11 mouse cellular contexts compared by ENCODE assay signal in the genomic region with DNA sequence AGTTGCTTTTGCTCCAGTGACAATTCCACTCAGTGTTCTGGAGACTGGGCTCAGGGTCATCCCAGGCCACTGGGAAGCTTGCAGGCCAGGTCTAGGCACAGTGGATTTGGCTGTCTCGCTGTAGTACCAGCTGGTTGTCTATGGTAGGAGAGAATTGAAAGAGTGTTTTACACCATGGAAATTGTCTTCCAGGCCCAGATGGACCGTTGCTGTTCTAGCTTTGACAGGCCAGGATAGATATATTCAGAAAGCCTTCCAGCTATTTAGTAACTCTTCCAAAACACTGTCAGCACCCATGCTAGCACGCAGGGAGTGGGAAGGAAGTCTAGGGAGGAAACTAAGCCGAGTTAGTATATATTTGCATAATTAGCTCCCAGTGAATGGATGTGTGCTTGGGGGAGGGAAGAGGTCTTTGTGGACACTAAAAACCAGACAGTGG.
DNase-seq lines count a peak whose midpoint lies in the region; ATAC-seq lines count a peak whose summit lies in the region.
"Had no signal": no experiment of that assay in that cellular context is flagged by ENCODE, and none has a peak within 500 bp of the region (broad histone marks: within the 10 kb centered on the region; RNA-seq: fewer than 3 reads in every experiment).

No protein-coding gene starts in this region.

- no peaks in the 10 kb centered on the region for H3K36me3 ChIP-seq in embryonic facial prominence, embryonic 14.5 days (ENCODE audit: control insufficient read depth, insufficient read depth, low read length)
- H3K36me3 ChIP-seq in embryonic facial prominence, embryonic 10.5 days (replicated peaks), result no peaks in the 10 kb centered on the region
- no peaks in the 10 kb centered on the region for H3K36me3 ChIP-seq in midbrain, embryonic 14.5 days (ENCODE audit: control insufficient read depth, insufficient read depth, low read length)
- H3K36me3 ChIP-seq: embryonic facial prominence, embryonic 12.5 days had no signal

- DNase-seq in embryonic facial prominence, embryonic 14.5 days (ENCODE audit: low spot score), result peak; percentile 63
- no peak for DNase-seq in embryonic facial prominence, embryonic 10.5 days (ENCODE audit: low spot score)
- peak; percentile 39 to 54 for DNase-seq in heart, adult 9 months (ENCODE audit: low spot score in 2 of 2)
- peak; percentile 40 for DNase-seq in layer of hippocampus, adult 9-10 months (ENCODE audit: low spot score)
- DNase-seq in midbrain, embryonic 14.5 days, result peak; percentile 40
- no peak for DNase-seq in spleen, postnatal 36 days (ENCODE audit: low spot score in 2 of 2)
- DNase-seq in kidney, postnatal 36 days, result no peak
- no peak for DNase-seq in retina, embryonic 14.5 days (ENCODE audit: low spot score)
- DNase-seq: liver, postnatal 0 days had no signal

- WGBS in embryonic facial prominence, embryonic 14.5 days, result 42% methylated on average over 4 of the region's 4 CpGs
- WGBS in embryonic facial prominence, embryonic 10.5 days, result 62% methylated on average over 4 of the region's 4 CpGs
- 28% methylated on average over 4 of the region's 4 CpGs for WGBS in midbrain, embryonic 14.5 days

- no peak overlapping the region for H3K4me2 ChIP-seq in embryonic facial prominence, embryonic 14.5 days (ENCODE audit: low read depth, low read length)
- no peak overlapping the region for H3K4me2 ChIP-seq in midbrain, embryonic 14.5 days (ENCODE audit: low read length)
- H3K4me2 ChIP-seq: embryonic facial prominence, embryonic 12.5 days had no signal

- no peak overlapping the region for H3K9ac ChIP-seq in embryonic facial prominence, embryonic 14.5 days (ENCODE audit: low read depth, low read length)
- H3K9ac ChIP-seq in midbrain, embryonic 14.5 days (replicated peaks; ENCODE audit: low read length), result no peak overlapping the region
- H3K9ac ChIP-seq: embryonic facial prominence, embryonic 12.5 days; liver, postnatal 0 days had no signal

- ATAC-seq in embryonic facial prominence, embryonic 14.5 days (ENCODE audit: low read depth), result peak; percentile 41; the same call in 1 of the 2 replicates
- peak; percentile 46; the same call in 1 of the 2 replicates for ATAC-seq in midbrain, embryonic 14.5 days (ENCODE audit: low FRiP score, low TSS enrichment)
- ATAC-seq: intestine, postnatal 0 days; liver, postnatal 0 days had no signal

- H3K4me1 ChIP-seq in embryonic facial prominence, embryonic 14.5 days (ENCODE audit: control insufficient read depth, insufficient read depth, low read length), result no peaks in the 10 kb centered on the region
- H3K4me1 ChIP-seq in embryonic facial prominence, embryonic 10.5 days, result 0 out of 2 replicates have a peak, but pooled peaks cover under 1% of the 10 kb centered on the region
- no peaks in the 10 kb centered on the region; the same call in 1 of the 2 replicates for H3K4me1 ChIP-seq in midbrain, embryonic 14.5 days (ENCODE audit: control insufficient read depth, insufficient read depth, low read length)
- H3K4me1 ChIP-seq: embryonic facial prominence, embryonic 12.5 days had no signal

- H3K4me3 ChIP-seq in embryonic facial prominence, embryonic 14.5 days (ENCODE audit: low read depth, low read length), result no peak overlapping the region
- no peak overlapping the region for H3K4me3 ChIP-seq in embryonic facial prominence, embryonic 10.5 days
- H3K4me3 ChIP-seq in midbrain, embryonic 14.5 days (replicated peaks; ENCODE audit: low read depth, low read length), result no peak overlapping the region
- H3K4me3 ChIP-seq: embryonic facial prominence, embryonic 12.5 days had no signal

- H3K27ac ChIP-seq in embryonic facial prominence, embryonic 14.5 days (replicated peaks; ENCODE audit: low read depth, low read length), result no peak overlapping the region
- H3K27ac ChIP-seq in embryonic facial prominence, embryonic 10.5 days (replicated peaks), result no peak overlapping the region
- 0 out of 2 replicates have a peak overlapping the region, but pooled peaks have one; percentile 2 for H3K27ac ChIP-seq in midbrain, embryonic 14.5 days (replicated peaks; ENCODE audit: low read depth, low read length)
- H3K27ac ChIP-seq: embryonic facial prominence, embryonic 12.5 days had no signal

- no peaks in the 10 kb centered on the region for H3K27me3 ChIP-seq in embryonic facial prominence, embryonic 14.5 days (replicated peaks; ENCODE audit: control insufficient read depth, insufficient read depth, low read length)
- H3K27me3 ChIP-seq in embryonic facial prominence, embryonic 10.5 days (replicated peaks; ENCODE audit: low read depth, poor library complexity, severe bottlenecking), result no peaks in the 10 kb centered on the region
- H3K27me3 ChIP-seq in midbrain, embryonic 14.5 days (ENCODE audit: control insufficient read depth, insufficient read depth, low read length), result no peaks in the 10 kb centered on the region
- H3K27me3 ChIP-seq: embryonic facial prominence, embryonic 12.5 days had no signal

- no peaks in the 10 kb centered on the region for H3K9me3 ChIP-seq in embryonic facial prominence, embryonic 14.5 days (ENCODE audit: control insufficient read depth, low read length)
- H3K9me3 ChIP-seq in embryonic facial prominence, embryonic 10.5 days, result no peaks in the 10 kb centered on the region
- no peaks in the 10 kb centered on the region for H3K9me3 ChIP-seq in midbrain, embryonic 14.5 days (ENCODE audit: control insufficient read depth, low read length)
- H3K9me3 ChIP-seq: embryonic facial prominence, embryonic 12.5 days had no signal

Comparison
In these comparisons a context has a peak if more than half of its experiments do, and no peak if none do; other contexts are left out.
1. DNase-seq: peak in embryonic facial prominence, embryonic 14.5 days (single experiment), heart, adult 9 months (2 of 2), layer of hippocampus, adult 9-10 months (single experiment) and midbrain, embryonic 14.5 days (single experiment); none in embryonic facial prominence, embryonic 10.5 days (single experiment), spleen, postnatal 36 days (0 of 2), kidney, postnatal 36 days (0 of 2) and retina, embryonic 14.5 days (single experiment).